Mouse (Mus musculus): ENCODE data around the gene Fam189a1.

Fam189a1 gene

GRCm38 (mm10) chr7:64839801-64840575 is 316.4 kb downstream of the Fam189a1 start:
- no peak for DNase-seq (ENCODE audit: extremely low spot score, low read depth, low spot score)

DNA sequence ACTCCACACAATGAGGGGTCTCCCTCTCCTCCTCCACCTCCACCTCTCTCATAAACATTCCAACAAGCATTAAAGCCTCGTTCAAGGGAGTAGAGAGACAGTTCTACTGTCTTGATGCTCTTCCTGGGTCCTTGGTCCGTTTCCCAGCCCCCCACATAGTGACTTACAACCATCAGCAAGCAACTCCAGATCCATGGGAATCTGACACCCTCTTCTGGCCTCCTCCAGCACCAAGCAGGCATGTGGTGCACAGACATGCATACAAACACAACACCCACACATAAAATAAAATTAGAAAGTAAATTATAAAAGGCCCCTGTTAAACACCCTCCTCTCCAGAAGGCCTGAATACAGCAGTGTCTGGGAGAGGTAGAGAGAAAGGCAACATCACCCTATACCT is 317.1 kb downstream of the Fam189a1 start:
- DNase-seq (ENCODE audit: extremely low spot score, low read depth, low spot score), result no peak

GRCm38 (mm10) chr7:64830214-64830995 is 326.0 kb downstream of the Fam189a1 start:
- no peak for DNase-seq (ENCODE audit: extremely low spot score, low read depth, low spot score)

GRCm38 (mm10) chr7:64821081-64821480 is 335.3 kb downstream of the Fam189a1 start:
- no peak for DNase-seq (ENCODE audit: extremely low spot score, low read depth, low spot score)

- DNase-seq (ENCODE audit: extremely low spot score, low read depth, low spot score), result no peak
These were observed 336.7 kb downstream of the Fam189a1 start for GRCm38 (mm10) chr7:64819683-64820082.

GRCm38 (mm10) chr7:64808876-64809275 is 347.5 kb downstream of the Fam189a1 start:
- no peak for DNase-seq (ENCODE audit: extremely low spot score, low read depth, low spot score)

DNA sequence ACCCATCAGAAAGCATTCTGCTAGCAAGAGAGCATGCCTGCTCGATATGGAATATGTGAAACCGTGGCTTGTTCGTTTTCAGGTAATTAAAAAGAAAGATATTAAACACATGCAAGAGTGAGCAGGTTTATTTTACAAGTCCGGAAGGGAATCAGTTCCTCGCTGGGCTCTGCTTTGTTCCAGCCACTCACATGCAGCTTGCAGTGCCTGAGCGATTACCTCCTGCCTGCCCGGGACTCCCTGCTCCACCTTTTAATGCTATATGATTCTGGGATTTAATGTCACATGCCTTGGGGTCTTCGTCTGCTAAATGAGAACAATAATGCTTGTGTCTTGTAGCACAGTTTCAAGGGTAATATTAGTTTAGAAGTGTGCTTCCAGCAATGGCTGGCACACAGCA is 351.3 kb downstream of the Fam189a1 start:
- DNase-seq (ENCODE audit: extremely low spot score, low read depth, low spot score), result no peak

GRCm38 (mm10) chr7:64795554-64795953 is 360.8 kb downstream of the Fam189a1 start:
- DNase-seq (ENCODE audit: extremely low spot score, low read depth, low spot score), result no peak

- DNase-seq (ENCODE audit: extremely low spot score, low read depth, low spot score), result no peak
These were observed 364.3 kb downstream of the Fam189a1 start for GRCm38 (mm10) chr7:64792031-64792430.

GRCm38 (mm10) chr7:64791145-64791544 is 365.2 kb downstream of the Fam189a1 start:
- no peak for DNase-seq (ENCODE audit: extremely low spot score, low read depth, low spot score)

GRCm38 (mm10) chr7:64785040-64785439 is 371.3 kb downstream of the Fam189a1 start:
- no peak for DNase-seq (ENCODE audit: extremely low spot score, low read depth, low spot score)

DNA sequence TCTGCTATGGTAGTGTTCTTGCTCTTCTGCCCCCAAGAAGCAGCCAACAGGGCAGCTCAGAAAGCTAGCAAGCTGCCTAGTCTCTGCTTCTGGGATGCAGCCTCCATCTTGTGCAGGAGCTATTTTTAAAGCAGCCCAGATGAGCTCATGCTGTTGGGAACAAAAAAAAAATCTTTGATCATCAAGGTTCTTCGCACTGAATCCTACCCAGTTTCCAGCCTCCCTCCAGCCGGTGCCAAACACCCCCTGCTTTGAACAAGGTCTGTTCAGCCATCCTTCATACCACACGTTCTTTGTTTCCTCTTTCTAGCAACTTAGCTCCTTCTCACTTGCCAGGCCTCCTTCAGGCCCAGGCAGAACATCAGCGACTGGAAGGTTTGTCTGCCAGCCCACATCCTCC is 376.9 kb downstream of the Fam189a1 start:
- DNase-seq (ENCODE audit: extremely low spot score, low read depth, low spot score), result no peak

DNA sequence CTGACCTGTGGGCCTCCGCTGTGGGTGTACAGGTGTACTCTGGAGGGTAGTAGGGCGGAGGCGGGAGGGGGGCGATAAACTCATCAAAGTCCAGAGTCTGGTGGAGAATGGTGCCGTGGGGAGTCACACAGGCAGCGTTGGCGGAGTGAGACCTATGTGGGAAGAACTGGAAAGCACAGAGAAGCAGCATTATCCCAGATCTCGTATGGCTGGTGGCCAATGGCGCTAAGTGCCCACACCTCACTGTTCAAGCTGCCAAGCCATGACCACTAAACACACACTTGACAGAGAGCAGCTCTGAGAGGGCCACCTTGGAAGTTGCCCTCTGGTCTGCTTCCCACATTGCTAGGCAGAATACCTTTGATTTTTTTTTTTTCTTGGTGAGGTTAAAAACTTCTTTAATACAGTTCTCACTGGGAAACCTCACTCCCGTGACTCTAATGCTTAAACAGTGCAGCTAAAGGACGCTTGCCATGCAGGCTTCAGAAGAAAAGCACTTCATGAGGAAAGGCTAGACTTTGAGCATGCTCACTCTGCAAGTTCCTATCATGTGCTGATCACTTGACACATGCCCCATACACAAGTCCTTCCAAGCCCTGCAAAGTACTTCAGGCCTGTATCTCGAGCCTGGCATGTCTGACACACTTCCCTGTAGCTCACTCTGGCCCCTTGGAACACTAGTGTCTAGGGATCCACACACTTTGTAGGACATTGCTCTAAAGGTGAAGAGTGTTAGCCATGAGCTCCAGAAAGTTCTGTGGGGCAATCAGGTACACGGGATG is 379.5 kb downstream of the Fam189a1 start:
- DNase-seq (ENCODE audit: extremely low spot score, low read depth, low spot score), result no peak

DNA sequence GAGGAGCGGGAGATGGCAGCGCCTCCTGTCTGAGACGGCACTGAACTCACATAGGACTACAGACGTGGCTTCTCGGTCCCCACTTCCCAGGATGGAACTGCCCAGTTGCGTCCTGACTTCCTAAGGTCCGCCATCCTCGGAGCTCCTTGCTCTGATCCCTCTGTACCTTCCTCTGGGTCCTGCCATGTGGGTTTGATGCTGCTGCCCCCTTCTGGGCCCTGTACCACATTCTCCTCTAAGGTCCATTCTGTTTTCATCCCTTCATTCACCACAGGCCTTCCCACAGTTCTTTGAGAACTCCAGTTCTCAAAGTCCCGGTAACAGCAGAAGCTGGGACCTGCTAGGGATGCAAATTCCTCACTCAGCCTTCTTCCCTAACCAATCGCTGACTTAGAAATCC is 382.9 kb downstream of the Fam189a1 start:
- DNase-seq (ENCODE audit: extremely low spot score, low read depth, low spot score), result no peak

- no peak for DNase-seq (ENCODE audit: extremely low spot score, low read depth, low spot score)
These were observed 385.5 kb downstream of the Fam189a1 start for GRCm38 (mm10) chr7:64770779-64771390.

DNA sequence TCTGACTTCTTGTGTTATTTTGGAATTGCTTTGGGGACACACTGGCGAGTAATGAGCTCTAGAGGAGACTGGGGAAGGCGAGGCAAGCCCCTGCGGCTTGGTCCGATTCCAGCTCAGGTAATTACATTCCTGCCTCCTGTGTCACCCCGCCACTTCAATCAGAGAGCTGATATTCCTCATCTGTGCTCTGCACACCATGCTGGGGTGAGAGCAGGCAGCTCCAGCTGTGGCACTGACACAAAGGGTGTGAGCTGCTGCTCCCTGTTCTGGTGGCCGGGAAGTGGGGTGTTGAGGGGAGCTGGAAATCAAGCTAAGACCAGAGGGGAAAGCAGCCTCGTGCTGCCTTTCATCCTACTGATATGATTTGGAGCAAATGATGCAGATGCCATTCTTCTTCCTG is 386.6 kb downstream of the Fam189a1 start:
- no peak for DNase-seq (ENCODE audit: extremely low spot score, low read depth, low spot score)

DNA sequence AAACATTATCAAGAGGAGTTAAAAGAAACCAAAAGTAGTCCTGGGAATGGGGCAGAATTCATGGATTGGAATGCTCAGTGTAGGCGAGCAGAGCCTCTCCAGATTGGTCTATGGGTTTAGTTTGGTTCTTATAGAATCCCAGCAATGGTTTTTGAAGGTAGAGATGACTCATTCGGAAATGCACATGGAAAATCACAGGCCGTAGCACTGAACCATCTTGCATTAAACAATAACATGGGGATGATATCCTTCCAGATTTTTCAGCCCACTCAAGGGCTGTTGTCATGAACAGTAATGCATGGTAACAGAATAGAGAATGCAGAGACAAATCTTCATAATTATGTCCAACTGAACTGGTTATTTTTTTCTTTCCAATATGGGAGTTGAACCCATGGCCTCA is 390.8 kb downstream of the Fam189a1 start:
- no peak for DNase-seq (ENCODE audit: extremely low spot score, low read depth, low spot score)

GRCm38 (mm10) chr7:64755141-64755540 is 401.2 kb downstream of the Fam189a1 start:
- DNase-seq (ENCODE audit: extremely low spot score, low read depth, low spot score), result no peak

DNA sequence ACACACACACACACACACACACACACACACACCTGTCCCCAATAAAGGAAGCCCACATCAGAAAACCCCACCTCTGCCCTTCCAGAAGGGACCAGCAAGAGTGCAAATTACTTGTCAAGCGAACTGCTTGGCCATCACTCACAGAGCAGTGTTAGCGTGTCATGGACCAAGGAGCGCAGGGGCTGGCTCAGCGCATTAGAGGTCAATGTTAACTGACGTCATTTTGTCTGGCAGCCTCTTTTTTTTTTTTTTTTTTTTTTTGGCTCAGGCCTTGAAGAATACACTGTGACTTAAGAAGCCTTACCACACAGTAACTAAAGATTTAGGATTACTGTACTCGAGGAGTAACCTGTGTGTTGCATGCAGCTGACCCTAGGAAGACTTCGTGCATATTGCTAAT is 402.2 kb downstream of the Fam189a1 start:
- DNase-seq (ENCODE audit: extremely low spot score, low read depth, low spot score), result no peak

- DNase-seq (ENCODE audit: extremely low spot score, low read depth, low spot score), result no peak
These were observed 402.7 kb downstream of the Fam189a1 start for GRCm38 (mm10) chr7:64753678-64754077.

DNA sequence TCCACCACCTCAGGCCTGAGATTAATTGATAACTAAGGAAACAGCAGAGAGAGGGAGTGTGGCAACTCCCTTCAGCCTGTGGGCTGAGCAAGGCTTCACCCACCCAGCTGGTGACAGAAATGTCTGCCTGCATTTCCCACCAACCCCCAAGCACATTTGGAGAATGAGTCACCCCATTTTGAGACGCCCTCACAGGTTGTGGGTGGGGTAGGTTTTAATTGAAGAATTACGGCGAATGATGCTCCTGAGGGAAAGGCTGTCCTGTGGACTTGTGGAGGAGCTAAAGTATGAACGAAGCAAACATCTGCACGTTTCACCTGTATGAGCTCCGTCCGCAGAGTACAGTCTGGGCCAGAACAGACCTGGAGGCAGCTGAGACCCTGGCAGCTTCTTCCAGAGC is 404.2 kb downstream of the Fam189a1 start:
- DNase-seq (ENCODE audit: extremely low spot score, low read depth, low spot score), result no peak

All from hindlimb bud, embryonic 11.5 days (tissue).